Mouse (Mus musculus) cortical plate, adult 2 months (tissue): ENCODE results near the gene Ankfy1.

Experiments used
- CTCF ChIP-seq: fragments of 200-500 bp; IDR thresholded peaks from 2 replicates; pipeline ENCODE4 v1.5.1; 2011; ENCODE audit warnings: mild to moderate bottlenecking, control low read depth, low read length; ENCODE audit not compliant: insufficient read depth; ENCODE audit errors: extremely low read depth
- POLR2A ChIP-seq: fragments of 200-500 bp; IDR thresholded peaks from 2 replicates; pipeline ENCODE4 v1.6.1; 2011; ENCODE audit warnings: mild to moderate bottlenecking, low read length, control low read depth; ENCODE audit not compliant: insufficient read depth; ENCODE audit errors: extremely low read depth

DNA sequence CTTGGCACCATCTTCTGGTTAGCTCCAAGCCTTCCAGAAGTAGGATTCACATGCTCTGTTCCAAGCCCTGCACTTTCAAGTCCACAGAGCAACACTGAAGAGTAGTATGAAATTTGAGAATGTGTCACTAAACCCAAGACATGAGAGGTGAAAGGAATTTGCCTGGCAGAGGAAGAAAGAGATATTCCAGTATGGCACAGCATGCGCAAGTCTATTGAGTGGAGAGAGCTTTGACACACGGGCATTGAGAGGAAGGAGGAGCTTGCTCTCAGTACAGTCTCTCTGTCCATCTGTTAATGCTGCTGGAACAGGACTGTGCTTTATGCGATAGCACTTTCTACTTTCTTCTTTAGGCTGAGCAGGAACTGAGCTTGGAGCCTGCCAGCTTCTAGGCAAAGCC lies 113.2 kb downstream of the Ankfy1 start:
- TF ChIP-seq POLR2A (no peak), CTCF (no peak)
